Mouse (Mus musculus): ENCODE data around the gene Tbc1d20. TPM values are rescaled to one million over a fixed set of nuclear protein-coding genes. Genes with fewer than 3 reads are reported as not detected.

The Tbc1d20 gene
- total RNA-seq, 2 experiments from 2014 or later = 9.9 to 17.9 TPM

DNA sequence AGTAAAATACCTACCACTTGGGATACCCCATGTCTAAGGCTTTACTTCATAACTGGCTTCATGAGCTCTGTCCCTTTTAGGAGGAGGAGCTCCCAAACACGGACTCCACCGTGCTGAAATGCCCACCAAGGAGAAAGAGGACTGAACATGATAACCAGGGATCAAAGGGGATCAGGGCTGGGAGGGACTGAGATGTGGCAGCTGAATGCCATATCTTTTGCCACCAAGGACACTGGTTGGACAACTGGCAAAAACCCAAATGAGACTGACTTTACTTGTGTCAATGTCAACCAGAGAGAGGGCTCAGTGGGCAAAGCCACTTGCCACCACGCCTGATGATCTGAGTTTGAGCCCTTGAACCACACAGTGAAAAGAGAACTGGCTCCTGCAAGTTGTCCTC, 31.2 kb downstream of the Tbc1d20 start:
- ATAC-seq (replicated peaks; ENCODE audit: low FRiP score, poor library complexity, severe bottlenecking) = no peak

DNA sequence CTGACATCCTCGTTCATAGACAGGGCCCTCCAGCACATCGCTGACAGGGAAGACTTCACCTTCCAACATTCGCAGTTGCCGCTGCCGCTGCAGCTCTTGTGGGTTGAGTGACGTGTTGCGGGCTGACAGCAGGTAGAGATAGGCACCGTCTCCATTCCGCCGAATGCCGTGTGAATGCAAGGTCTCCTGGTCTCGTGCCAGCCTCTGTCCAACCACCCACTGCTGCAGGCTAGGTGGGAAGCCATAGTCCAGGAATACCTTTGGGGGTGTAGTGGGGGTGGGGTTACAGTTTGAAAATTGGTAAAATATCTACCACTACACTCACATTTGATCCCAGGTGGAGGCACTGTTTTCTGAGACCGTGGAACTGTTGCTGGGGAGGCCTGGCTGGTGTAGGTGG, 32.5 kb downstream of the Tbc1d20 start:
- no peak for ATAC-seq (replicated peaks; ENCODE audit: low FRiP score, poor library complexity, severe bottlenecking)

DNA sequence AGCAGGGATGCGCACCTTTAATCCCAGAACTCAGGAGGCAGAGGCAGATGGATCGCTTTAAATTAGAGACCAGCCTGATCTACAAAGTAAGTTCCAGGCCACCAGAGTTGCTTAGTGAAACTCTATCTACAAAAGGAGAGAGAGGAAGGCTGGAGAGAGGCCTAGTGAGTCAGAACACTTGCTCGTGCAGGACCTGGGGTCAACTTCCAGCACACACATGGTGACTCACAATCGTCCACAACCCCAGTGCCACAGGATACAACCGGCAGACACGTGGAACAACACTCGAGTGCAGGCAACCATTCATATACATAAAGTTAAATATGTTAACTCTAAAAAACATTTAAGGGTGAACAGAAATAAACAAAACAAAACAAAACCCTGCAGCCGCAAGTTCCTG, 33.0 kb downstream of the Tbc1d20 start:
- no peak for ATAC-seq (replicated peaks; ENCODE audit: low FRiP score, poor library complexity, severe bottlenecking)

DNA sequence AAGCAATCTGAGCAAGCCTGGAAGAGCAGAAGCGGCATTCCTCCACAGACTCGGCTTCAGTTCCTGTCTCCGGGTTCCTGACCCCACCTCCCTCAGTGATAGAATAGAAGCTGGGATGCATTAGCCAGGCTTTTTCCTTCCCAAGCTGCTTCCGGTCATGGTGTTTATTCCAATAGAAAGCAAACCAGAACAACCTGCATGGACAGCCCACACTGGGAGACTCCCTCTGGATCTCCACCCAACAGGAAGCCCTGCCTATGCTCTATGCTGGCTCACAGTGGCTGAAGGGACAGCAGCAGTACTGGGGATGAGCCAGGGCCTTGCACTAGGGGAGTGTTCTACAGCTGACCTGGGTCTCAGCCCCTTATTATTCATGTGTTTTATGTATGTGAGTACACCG, 34.4 kb downstream of the Tbc1d20 start:
- no peak for ATAC-seq (replicated peaks; ENCODE audit: low FRiP score, poor library complexity, severe bottlenecking)

DNA sequence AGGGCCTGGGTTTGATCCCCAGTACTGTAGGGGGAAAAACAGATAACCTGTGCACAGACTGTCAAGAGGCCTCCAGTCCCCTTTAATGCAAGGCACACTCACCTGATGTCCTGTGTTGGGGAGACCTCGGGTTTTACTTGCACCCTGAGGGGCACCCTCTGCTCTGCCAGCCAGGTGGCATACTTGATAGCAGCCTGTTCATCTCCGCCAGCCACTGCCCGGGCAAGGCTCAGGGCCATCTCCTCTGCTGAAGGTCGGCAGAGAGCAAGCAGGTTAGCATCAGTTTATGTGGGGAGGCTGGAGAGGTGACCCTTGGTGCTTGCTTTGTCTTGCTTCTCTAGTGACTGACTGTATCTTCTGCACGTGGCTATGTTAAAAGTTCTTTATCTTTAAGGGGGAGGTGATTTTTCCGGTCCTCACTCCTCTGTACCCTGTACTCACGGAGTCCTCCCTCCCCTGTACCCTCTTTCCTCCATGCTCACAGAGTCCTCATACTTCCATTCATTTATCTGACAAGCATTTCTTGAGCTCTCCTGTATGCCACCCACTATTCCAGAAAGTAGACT, 37.3 kb downstream of the Tbc1d20 start:
- ATAC-seq (replicated peaks; ENCODE audit: low FRiP score, poor library complexity, severe bottlenecking) = peak; percentile 51

DNA sequence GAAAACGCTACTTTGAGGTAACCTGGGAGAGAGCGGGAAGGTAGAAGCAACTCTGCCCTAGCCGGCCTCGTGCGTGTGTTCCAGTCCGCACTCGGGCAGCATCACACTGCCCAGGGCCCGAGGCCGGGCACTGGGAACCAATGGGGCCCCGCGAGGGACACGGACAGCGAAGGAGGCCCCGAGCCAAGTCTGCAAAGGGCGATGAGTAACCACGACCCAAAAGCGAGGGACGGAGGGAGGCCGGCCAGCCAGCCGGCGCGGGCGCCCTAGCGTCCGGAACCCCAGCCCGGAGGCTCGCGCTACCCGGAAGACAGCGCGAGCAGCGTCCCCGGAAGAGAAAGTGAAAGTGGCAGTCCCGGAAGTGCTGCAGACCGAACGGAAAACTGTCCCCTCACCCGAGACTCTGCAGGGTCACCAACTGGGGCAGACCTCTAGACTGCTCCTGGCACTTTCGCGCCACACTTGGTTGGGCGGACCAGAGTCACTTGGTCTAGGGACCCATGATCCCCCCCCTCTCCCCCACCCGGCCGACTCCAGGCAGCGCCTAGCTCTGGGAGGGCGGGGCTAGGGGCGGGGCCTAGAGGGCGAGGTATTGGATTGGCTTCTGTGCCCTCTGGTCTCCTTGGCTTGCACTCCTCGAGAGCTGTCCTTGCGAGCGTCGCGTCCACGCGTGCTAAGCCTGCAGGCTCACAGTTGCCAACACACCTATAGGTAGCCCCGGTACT, 38.6 kb downstream of the Tbc1d20 start, which contains the start of gene Rbck1:
Gene Rbck1 (minus strand): TSS at position 553 of the 725 bp plus-strand sequence.
- ATAC-seq (replicated peaks; ENCODE audit: low FRiP score, poor library complexity, severe bottlenecking) = peak; percentile 90

DNA sequence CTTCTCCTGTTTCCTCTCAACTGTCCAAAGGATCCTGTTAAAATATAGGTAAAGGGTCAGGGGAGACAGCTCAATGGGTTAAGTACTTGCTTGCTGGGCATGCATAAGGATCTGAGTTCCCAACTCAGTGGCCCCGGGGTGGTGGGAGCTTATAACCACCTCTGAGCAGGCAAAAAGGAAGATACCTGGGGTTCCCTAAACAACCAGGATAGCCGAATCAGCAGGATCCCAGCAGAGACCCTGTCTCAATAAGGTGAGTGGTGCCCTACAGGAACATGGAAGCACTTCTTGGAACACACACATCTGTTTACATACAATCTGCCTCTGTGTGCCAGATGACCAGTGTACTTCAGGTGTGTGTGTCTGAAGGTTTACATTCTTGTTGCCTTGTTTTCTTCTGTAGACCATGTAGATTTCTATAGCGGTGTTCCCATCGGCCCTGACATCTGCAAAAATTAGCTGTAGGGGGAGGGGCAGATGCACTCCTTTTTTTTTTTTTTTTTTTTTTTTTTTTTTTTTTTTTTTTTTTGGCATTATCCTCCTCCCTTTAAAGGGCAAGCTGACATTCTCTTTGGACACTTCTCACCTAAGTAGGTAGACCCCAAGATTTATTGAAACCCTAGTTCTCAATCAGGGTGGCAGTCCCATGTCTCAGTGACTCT, 39.8 kb downstream of the Tbc1d20 start:
- no peak for ATAC-seq (replicated peaks; ENCODE audit: low FRiP score, poor library complexity, severe bottlenecking)

DNA sequence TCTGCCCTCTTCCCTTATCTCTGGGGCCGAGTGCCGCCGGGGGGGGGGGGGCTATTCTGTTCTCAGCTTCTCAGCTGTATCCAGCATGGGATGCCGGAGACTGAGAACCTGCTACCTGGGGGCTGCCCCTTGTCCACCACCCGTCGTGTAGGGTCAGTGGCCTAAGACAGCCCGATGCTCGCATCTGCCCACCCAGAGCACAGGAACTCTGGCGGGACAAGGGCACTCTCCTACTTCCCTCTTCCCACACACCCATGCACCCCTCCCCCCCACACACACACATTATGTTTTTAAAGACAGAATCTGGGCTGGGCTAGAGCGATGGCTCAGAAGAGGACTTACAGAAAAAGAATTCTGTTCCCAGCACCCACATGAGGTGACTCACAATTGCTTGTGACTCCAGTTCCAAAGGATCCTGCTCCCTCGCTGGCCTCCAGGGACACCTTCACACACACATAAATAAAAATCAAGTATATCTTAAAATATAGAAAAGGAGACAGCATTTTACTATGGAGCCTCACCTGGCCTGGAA, 41.7 kb downstream of the Tbc1d20 start:
- no peak for ATAC-seq (replicated peaks; ENCODE audit: low FRiP score, poor library complexity, severe bottlenecking)

DNA sequence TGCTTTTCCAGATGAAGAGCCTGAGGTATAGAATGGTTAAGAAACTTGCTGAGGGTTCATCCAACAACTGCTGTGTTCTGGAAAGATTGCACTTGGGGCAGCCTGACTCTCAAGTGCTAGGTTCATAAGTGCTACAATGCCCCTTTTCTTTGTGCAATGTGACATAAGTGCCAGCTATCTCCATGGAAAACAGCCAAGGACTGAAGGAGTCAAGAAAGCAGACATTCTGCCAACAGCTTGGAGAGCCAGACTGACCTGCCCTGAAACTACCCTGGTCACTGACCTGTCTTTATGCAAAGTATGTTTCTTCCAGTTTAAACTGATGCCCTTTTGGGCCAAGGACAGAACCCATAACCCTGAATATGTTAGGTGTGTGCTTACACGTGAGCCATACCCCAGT, 43.2 kb downstream of the Tbc1d20 start:
- ATAC-seq (replicated peaks; ENCODE audit: low FRiP score, poor library complexity, severe bottlenecking) = no peak

DNA sequence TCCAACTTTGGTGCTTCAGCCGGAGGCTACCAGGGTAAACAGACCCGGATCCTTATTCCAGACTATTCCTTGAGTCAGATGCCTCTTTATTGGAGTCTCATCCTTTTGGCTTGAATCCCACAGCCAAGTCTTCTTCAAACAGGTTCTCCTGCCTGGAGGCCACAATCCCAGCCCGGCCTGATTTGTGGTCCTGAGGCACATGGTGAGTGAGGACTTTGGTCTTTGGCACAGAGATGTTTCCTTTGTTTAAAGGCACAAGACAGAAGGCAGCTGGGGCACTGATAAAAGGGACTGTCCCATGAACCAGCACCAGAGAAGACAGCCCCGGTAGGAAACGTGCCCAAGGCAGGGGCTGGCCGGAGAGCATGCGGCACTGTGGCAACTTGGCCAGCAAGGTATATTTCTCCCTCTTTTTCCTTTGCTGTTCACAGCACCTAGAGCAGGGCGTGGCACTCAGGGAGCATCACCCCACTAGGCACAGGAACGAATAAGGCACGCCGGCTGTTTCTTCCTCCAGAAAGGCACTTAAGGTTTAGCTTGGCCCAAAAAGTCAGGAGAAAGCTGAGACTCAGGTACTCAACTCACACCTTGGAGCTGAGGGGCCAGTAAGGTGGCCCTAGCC, 44.1 kb downstream of the Tbc1d20 start:
- no peak for ATAC-seq (replicated peaks; ENCODE audit: low FRiP score, poor library complexity, severe bottlenecking)

DNA sequence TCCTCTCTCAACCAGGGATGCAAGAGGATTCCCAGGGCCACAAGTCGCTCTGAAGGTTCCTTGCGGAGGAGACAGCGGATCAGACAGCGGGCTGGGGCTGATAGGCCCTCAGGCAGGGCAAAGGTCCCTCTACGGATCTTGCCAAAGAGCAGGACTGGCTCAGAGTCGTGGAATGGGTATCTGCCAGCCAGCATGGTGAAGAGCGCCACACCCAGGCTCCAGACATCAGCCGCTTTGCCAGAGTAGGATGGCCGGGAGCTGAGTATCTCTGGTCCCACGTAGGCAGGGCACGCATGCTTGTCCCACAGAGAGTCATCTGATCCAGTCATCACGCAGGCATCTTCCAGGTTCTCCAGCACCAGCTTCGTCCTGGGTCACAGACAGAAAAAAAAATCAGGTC, 44.7 kb downstream of the Tbc1d20 start:
- no peak for ATAC-seq (replicated peaks; ENCODE audit: low FRiP score, poor library complexity, severe bottlenecking)

DNA sequence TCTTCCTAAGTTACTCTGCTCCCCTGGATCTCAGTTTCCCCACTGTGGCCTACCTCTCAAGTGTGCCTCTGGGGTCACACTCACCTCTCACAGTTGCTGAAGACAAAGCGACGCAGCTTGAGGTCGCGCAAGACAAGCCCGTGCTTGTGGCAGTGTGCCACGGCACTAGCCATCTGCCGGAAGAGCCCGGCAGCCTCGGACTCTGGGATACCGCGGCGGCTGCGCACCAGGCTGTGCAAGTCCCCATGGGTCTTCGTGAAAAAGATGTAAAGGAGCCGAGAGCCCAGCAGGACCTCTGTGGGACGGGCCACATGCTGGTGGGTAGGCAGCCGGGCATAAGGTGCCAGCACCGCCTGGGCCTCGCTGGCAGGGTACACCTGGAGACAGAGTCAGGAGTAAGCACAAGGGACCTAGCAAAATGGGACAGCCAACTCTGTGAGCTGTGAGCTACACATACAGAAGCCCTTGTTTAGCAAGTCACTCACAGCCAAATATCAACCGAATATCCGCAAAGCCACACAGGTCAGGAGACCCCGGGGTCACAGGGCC, 46.1 kb downstream of the Tbc1d20 start:
- no peak for ATAC-seq (replicated peaks; ENCODE audit: low FRiP score, poor library complexity, severe bottlenecking)

DNA sequence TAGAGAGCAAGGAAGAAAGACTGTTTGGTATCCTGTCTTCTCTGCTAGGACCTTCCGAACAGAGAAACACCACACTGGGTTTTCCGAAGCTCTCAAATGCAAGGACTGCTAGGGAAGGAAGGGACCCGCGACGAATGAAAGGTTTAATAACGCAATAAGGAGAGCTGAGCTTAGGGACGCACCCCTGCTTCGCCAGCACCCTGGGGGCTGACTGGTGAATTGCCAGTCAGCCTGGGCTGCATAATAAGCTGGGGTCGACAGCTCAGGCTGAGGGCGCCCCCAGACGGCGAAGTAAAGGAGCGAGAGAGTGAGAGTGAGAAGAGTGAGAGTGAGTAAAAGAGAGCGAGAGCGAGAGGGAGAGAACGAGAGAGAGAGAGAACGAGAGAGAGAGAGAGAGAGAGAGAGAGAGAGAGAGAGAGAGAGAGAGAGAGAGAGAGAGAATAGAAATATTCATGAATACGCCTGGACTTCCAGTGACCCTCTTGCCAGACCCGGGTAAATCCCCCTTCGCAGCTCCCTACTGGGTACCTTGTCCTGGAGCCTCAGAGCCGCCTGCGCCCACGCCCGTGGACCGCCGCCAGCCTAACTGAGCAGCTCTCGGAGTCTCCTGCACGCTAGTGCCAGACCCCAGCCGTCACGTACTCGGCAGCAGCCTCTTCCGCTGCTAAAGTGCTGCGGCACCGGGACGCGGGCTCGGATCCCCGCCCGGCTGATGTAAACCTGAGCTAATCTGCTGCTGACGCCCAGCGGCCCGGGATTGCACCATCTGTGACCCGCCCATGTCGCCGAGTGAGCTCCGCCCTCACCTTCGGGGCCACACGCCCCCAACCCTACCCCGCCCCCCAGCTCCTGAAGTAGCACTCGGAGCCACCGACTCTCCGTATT, 49.9 kb downstream of the Tbc1d20 start, which contains the start of gene Trib3:
Gene Trib3 (minus strand): TSS at position 704 of the 885 bp plus-strand sequence.
- ATAC-seq (replicated peaks; ENCODE audit: low FRiP score, poor library complexity, severe bottlenecking) = peak; percentile 87

DNA sequence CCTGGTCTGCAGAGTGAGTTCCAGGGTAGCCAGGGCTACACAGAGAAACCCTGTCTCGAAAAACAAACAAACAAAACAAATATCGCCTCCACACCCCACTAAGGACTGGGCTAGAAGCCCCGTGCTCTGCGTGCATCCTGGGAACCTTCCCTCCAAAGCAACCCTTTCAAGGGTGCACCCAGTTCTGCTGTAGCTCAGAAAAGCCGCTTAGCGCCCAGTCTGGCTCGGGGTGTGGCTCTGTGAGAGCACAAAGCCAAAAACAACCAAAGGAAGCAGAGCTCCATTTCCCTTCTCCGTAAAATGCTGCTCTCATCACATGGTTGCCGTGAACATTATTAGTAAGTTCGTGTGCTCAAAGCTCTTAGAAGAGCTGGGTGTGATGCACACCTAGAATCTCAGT, 50.7 kb downstream of the Tbc1d20 start:
- no peak for ATAC-seq (replicated peaks; ENCODE audit: low FRiP score, poor library complexity, severe bottlenecking)

DNA sequence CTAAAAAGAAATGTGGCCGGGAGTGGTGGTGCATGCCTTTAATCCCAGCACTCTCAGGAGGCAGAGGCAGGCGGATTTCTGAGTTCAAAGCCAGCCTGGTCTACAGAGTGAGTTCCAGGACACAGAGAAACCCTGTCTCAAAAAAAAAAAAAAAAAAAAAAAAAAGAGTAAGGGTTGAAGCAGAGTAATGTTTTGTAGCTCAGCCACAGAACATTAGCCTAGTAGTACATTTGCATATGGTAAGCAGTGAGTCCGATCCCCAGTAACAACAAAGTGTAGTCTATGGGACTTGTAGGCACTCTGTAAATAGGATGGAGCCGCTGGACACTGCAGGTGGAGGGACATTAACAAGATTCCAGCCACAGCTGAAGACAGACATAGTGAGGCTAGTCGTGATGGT, 51.3 kb downstream of the Tbc1d20 start:
- ATAC-seq (replicated peaks; ENCODE audit: low FRiP score, poor library complexity, severe bottlenecking) = no peak

DNA sequence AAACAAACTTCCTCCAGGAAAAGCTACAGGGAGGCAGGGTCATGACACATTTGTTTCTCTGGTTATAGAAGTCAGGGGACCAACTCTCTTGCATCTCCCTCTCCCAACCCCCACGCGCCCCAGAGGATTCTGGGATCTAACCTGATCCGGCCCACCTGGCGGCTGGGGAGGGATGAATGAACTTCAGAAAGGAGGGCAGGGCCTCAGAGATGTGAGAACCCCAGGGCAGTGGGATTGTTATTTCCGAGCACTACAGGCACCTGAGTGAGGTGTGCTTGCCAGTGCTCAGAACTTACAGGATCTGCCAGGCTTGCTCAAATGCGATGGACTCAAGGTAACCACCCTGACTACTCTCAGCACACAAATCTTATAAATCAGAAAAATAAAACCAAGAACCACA, 51.8 kb downstream of the Tbc1d20 start:
- no peak for ATAC-seq (replicated peaks; ENCODE audit: low FRiP score, poor library complexity, severe bottlenecking)

DNA sequence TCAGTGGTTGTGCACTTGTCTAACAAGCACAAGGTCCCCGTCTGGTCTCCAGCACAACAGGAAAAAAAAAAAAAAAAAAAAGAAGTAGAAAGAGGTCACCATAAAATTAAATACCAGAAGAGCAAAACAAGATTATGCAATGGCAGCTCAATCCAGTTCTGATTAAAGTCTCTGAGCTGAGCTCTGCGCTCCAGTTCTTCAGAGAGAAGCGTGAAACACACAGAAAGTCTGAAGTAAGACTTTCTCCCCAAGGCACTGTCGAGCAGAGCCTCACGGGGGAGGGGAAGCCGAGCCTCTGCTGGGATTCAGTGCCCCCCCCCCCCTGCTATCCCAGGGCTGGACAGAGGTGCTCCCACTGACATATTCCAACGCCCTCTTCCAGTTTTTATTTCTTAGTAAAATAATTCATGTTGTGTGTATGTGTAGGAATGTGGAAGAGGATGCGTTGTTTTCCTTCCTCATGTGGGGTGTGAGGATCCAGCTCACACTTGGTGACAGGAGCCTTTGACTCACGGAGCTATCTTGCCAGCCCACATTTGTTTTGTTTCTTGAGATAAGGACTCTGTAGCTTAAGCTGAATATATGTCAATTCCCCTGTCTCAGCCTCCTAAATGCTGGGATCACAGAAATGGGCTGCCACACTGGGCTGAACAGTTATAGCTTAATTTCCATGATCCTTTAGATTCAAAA, 53.3 kb downstream of the Tbc1d20 start:
- peak; percentile 22 for ATAC-seq (replicated peaks; ENCODE audit: low FRiP score, poor library complexity, severe bottlenecking)

DNA sequence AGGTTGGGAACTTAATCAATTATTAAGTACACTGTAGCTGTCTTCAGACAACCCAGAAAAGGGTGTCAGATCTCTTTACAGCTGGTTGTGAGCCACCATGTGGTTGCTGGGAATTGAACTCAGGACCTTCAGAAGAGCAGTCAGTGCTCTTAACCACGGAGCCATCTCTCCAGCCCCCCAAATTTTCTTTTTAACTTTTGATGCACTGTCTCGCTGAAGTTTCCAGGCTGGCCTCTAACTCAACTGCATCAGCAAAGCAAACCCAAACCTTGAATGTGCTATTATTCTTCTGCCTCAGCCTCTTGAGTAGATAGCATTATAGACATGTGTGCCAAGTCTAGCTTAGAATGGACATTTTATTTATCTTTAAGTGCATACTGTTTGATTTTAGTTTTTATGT, 54.1 kb downstream of the Tbc1d20 start:
- no peak for ATAC-seq (replicated peaks; ENCODE audit: low FRiP score, poor library complexity, severe bottlenecking)

DNA sequence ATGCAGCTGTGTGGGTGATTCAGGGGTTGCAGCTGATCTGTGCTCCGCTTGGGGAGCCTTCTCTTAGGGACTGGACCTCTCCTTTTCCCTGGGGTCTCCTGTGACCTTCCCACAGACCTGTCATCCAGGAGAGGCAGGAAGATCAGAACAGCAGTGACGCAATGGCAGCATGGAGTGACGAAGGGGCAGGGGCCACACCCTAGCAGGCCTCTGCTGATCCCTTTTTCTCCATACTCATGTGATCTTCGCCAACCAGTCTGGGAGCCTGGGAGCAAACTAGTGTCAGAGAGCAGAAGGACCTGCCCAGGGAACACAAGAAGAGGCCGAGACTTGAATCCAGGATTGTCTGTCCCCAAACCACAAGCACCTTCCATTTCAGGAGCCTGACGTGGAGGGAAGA, 55.6 kb downstream of the Tbc1d20 start:
- ATAC-seq (replicated peaks; ENCODE audit: low FRiP score, poor library complexity, severe bottlenecking) = no peak
